Mouse (Mus musculus): ENCODE results near the gene Tardbp. TPM values are rescaled to one million over a fixed set of nuclear protein-coding genes. Genes with fewer than 3 reads are reported as not detected.

Gene Tardbp
- polyA plus RNA-seq (2016; fragmentation: Nextera tagmentation; extraction: Ambion mirVana) = 427 and 457 TPM in 2 replicates

- Histone ChIP-seq H3K27me3 (ENCODE audit: low read depth, poor library complexity, severe bottlenecking) (no peaks in the 10 kb centered on the region), H3K4me3 (peak within 1 kb of the TSS; percentile 99), H3K27ac (replicated peaks) (peak within 1 kb of the TSS; percentile 100), H3K4me1 (peaks cover 28% of the 10 kb centered on the region), H3K36me3 (peaks cover 36% of the 10 kb centered on the region), H3K9me3 (replicated peaks) (no peaks in the 10 kb centered on the region)
- WGBS = under 1% methylated on average over 51 of the region's 51 CpGs
- DNase-seq (ENCODE audit: low spot score) = peak; percentile 96
Observed at GRCm38 (mm10) chr4:148626623-148627185, at the start of gene Tardbp. TSS of gene Tardbp (minus strand) at chr4:148627019.

GRCm38 (mm10) chr4:148676188-148676960, 49.6 kb upstream of the Tardbp start:
- Histone ChIP-seq H3K4me1 (peaks cover 32% of the 10 kb centered on the region), H3K27me3 (ENCODE audit: low read depth, poor library complexity, severe bottlenecking) (peaks cover 34% of the 10 kb centered on the region), H3K27ac (replicated peaks) (peak overlapping the region; percentile 68), H3K9me3 (replicated peaks) (no peaks in the 10 kb centered on the region), H3K4me3 (no peak overlapping the region), H3K36me3 (no peaks in the 10 kb centered on the region)
- DNase-seq (ENCODE audit: low spot score) = peak; percentile 66
- 48% methylated on average over 16 of the region's 16 CpGs for WGBS

GRCm38 (mm10) chr4:148675043-148675442, 48.2 kb upstream of the Tardbp start:
- Histone ChIP-seq H3K4me1 (peaks cover 30% of the 10 kb centered on the region), H3K4me3 (no peak overlapping the region), H3K36me3 (no peaks in the 10 kb centered on the region), H3K27me3 (ENCODE audit: low read depth, poor library complexity, severe bottlenecking) (peaks cover 22% of the 10 kb centered on the region), H3K9me3 (replicated peaks) (no peaks in the 10 kb centered on the region), H3K27ac (replicated peaks) (0 out of 2 replicates have a peak overlapping the region, but pooled peaks have one; percentile 68)
- 54% methylated on average over 7 of the region's 7 CpGs for WGBS
- no peak for DNase-seq (ENCODE audit: low spot score)

- peaks cover 19% of the 10 kb centered on the region for H3K4me1 ChIP-seq
- no peak overlapping the region for H3K4me3 ChIP-seq
- WGBS = 69% methylated on average over 16 of the region's 16 CpGs
- no peak for DNase-seq (ENCODE audit: low spot score)
- no peaks in the 10 kb centered on the region for H3K36me3 ChIP-seq
- peaks cover 23% of the 10 kb centered on the region for H3K27me3 ChIP-seq (ENCODE audit: low read depth, poor library complexity, severe bottlenecking)
- no peaks in the 10 kb centered on the region for H3K9me3 ChIP-seq (replicated peaks)
- no peak overlapping the region for H3K27ac ChIP-seq (replicated peaks)
Observed at GRCm38 (mm10) chr4:148671230-148671947, 44.6 kb upstream of the Tardbp start.

GRCm38 (mm10) chr4:148667006-148667755, 40.4 kb upstream of the Tardbp start:
- no peak for DNase-seq (ENCODE audit: low spot score)
- Histone ChIP-seq H3K36me3 (no peaks in the 10 kb centered on the region), H3K27me3 (ENCODE audit: low read depth, poor library complexity, severe bottlenecking) (peaks cover 30% of the 10 kb centered on the region), H3K9me3 (replicated peaks) (no peaks in the 10 kb centered on the region), H3K4me1 (peaks cover 18% of the 10 kb centered on the region), H3K27ac (replicated peaks) (no peak overlapping the region), H3K4me3 (no peak overlapping the region)
- WGBS = 90% methylated on average over 15 of the region's 15 CpGs

GRCm38 (mm10) chr4:148664021-148664420, 37.2 kb upstream of the Tardbp start:
- DNase-seq (ENCODE audit: low spot score) = no peak
- WGBS = 73% methylated on average over 6 of the region's 6 CpGs
- Histone ChIP-seq H3K36me3 (no peaks in the 10 kb centered on the region), H3K27ac (replicated peaks) (no peak overlapping the region), H3K27me3 (ENCODE audit: low read depth, poor library complexity, severe bottlenecking) (peaks cover 30% of the 10 kb centered on the region), H3K4me1 (peaks cover 18% of the 10 kb centered on the region), H3K9me3 (replicated peaks) (no peaks in the 10 kb centered on the region), H3K4me3 (no peak overlapping the region)

- WGBS = 78% methylated on average over 7 of the region's 7 CpGs
- H3K4me3 ChIP-seq = no peak overlapping the region
- no peaks in the 10 kb centered on the region for H3K9me3 ChIP-seq (replicated peaks)
- H3K4me1 ChIP-seq = peaks cover 18% of the 10 kb centered on the region
- H3K36me3 ChIP-seq = no peaks in the 10 kb centered on the region
- H3K27me3 ChIP-seq (ENCODE audit: low read depth, poor library complexity, severe bottlenecking) = peaks cover 25% of the 10 kb centered on the region
- DNase-seq (ENCODE audit: low spot score) = no peak
- no peak overlapping the region for H3K27ac ChIP-seq (replicated peaks)
Observed at GRCm38 (mm10) chr4:148663326-148663725, 36.5 kb upstream of the Tardbp start.

- Histone ChIP-seq H3K4me3 (no peak overlapping the region; the same call in 1 of the 2 replicates), H3K4me1 (peaks cover 18% of the 10 kb centered on the region), H3K27ac (replicated peaks) (no peak overlapping the region), H3K36me3 (no peaks in the 10 kb centered on the region), H3K9me3 (replicated peaks) (no peaks in the 10 kb centered on the region), H3K27me3 (ENCODE audit: low read depth, poor library complexity, severe bottlenecking) (peaks cover 22% of the 10 kb centered on the region)
- DNase-seq (ENCODE audit: low spot score) = peak; percentile 83
- 44% methylated on average over 21 of the region's 21 CpGs for WGBS
Observed at GRCm38 (mm10) chr4:148662168-148662965, 35.5 kb upstream of the Tardbp start.

- DNase-seq (ENCODE audit: low spot score) = no peak
- no peak overlapping the region for H3K27ac ChIP-seq (replicated peaks)
- no peak overlapping the region for H3K4me3 ChIP-seq
- peaks cover 22% of the 10 kb centered on the region for H3K27me3 ChIP-seq (ENCODE audit: low read depth, poor library complexity, severe bottlenecking)
- H3K4me1 ChIP-seq = peaks cover 27% of the 10 kb centered on the region
- WGBS = 68% methylated on average over 3 of the region's 3 CpGs
- no peaks in the 10 kb centered on the region for H3K9me3 ChIP-seq (replicated peaks)
- H3K36me3 ChIP-seq = no peaks in the 10 kb centered on the region
Observed at GRCm38 (mm10) chr4:148660174-148660573, 33.4 kb upstream of the Tardbp start.

- no peak for DNase-seq (ENCODE audit: low spot score)
- 92% methylated on average over 13 of the region's 13 CpGs for WGBS
- Histone ChIP-seq H3K4me3 (no peak overlapping the region), H3K36me3 (no peaks in the 10 kb centered on the region), H3K27me3 (ENCODE audit: low read depth, poor library complexity, severe bottlenecking) (peaks cover 4% of the 10 kb centered on the region; the same call in 1 of the 2 replicates), H3K4me1 (peaks cover 14% of the 10 kb centered on the region), H3K9me3 (replicated peaks) (no peaks in the 10 kb centered on the region; the same call in 1 of the 2 replicates), H3K27ac (replicated peaks) (no peak overlapping the region)
Observed at GRCm38 (mm10) chr4:148657776-148658175, 31.0 kb upstream of the Tardbp start.

- WGBS = 56% methylated on average over 15 of the region's 15 CpGs
- Histone ChIP-seq H3K9me3 (replicated peaks) (no peaks in the 10 kb centered on the region; the same call in 1 of the 2 replicates), H3K27ac (replicated peaks) (no peak overlapping the region), H3K27me3 (ENCODE audit: low read depth, poor library complexity, severe bottlenecking) (no peaks in the 10 kb centered on the region; the same call in 1 of the 2 replicates), H3K36me3 (no peaks in the 10 kb centered on the region), H3K4me1 (peaks cover 8% of the 10 kb centered on the region), H3K4me3 (no peak overlapping the region)
- DNase-seq (ENCODE audit: low spot score) = no peak
Observed at GRCm38 (mm10) chr4:148656691-148657258, 30.0 kb upstream of the Tardbp start.
